Comparison of ENCODE assay signal across 18 mouse cellular contexts in the genomic region with DNA sequence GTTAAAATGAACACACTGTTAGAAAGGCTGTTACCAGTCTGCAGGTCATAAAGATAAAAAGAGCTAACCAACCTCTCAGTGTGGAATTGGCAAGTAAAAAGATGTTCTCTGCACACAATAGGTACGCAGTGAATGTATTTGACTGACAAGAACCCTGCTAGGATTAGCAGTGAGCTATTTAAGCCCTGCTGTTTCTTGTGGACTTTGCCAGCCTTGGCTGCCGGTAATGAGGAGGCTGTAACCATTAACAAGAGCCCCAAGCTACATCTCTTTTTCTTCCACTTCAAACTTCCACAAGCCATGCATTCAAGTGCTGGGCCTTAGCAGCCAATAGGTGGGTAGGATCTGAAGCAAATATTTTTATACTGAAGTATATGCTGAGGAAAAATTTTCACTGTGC.
DNase-seq lines count a peak whose midpoint lies in the region; ATAC-seq and TF ChIP-seq lines count a peak whose summit lies in the region.
"Had no signal": no experiment of that assay in that cellular context is flagged by ENCODE, and none has a peak within 500 bp of the region (broad histone marks: within the 10 kb centered on the region; RNA-seq: fewer than 3 reads in every experiment).

No protein-coding gene starts in this region.

- no peak overlapping the region for H3K4me2 ChIP-seq in forebrain, embryonic 11.5 days (ENCODE audit: low read depth, low read length, severe bottlenecking)
- H3K4me2 ChIP-seq in forebrain, embryonic 13.5 days = no peak overlapping the region
- no peak overlapping the region for H3K4me2 ChIP-seq in midbrain, embryonic 16.5 days (ENCODE audit: low read length)
- H3K4me2 ChIP-seq: embryonic facial prominence, embryonic 12.5 days; liver, embryonic 11.5 days; lung, embryonic 14.5 days had no signal

- no peak overlapping the region for H3K4me3 ChIP-seq in forebrain, embryonic 11.5 days (ENCODE audit: low read depth, low read length)
- no peak overlapping the region for H3K4me3 ChIP-seq in forebrain, embryonic 10.5 days
- no peak overlapping the region for H3K4me3 ChIP-seq in forebrain, embryonic 13.5 days
- no peak overlapping the region for H3K4me3 ChIP-seq in midbrain, embryonic 16.5 days (ENCODE audit: low read depth, low read length)
- no peak overlapping the region for H3K4me3 ChIP-seq in left cerebral cortex, adult 2 months
- H3K4me3 ChIP-seq: embryonic facial prominence, embryonic 12.5 days; gastrocnemius, adult 2 months had no signal

- peak; percentile 91 for ATAC-seq in forebrain, embryonic 11.5 days (replicated peaks; ENCODE audit: low FRiP score)
- ATAC-seq in forebrain, embryonic 13.5 days = peak; percentile 86
- ATAC-seq in midbrain, embryonic 16.5 days = peak; percentile 81
- ATAC-seq: inflammation-experienced regulatory T-cells, adult 6 months had no signal

- H3K4me1 ChIP-seq in forebrain, embryonic 11.5 days (replicated peaks; ENCODE audit: control insufficient read depth, insufficient read depth, low read length) = no peaks in the 10 kb centered on the region
- H3K4me1 ChIP-seq in forebrain, embryonic 10.5 days = peaks cover 7% of the 10 kb centered on the region
- peaks cover 12% of the 10 kb centered on the region; the same call in 1 of the 2 replicates for H3K4me1 ChIP-seq in forebrain, embryonic 13.5 days
- H3K4me1 ChIP-seq in midbrain, embryonic 16.5 days (ENCODE audit: control insufficient read depth, insufficient read depth, low read length) = no peaks in the 10 kb centered on the region
- H3K4me1 ChIP-seq: embryonic facial prominence, embryonic 12.5 days had no signal

- WGBS in forebrain, embryonic 11.5 days = 8% methylated on average over 2 of the region's 2 CpGs
- WGBS in forebrain, embryonic 10.5 days = 12% methylated on average over 2 of the region's 2 CpGs
- 2% methylated on average over 2 of the region's 2 CpGs for WGBS in forebrain, embryonic 13.5 days
- WGBS in midbrain, embryonic 16.5 days = 8% methylated on average over 2 of the region's 2 CpGs

- H3K27me3 ChIP-seq in forebrain, embryonic 11.5 days (ENCODE audit: control insufficient read depth, insufficient read depth, low read length) = no peaks in the 10 kb centered on the region
- H3K27me3 ChIP-seq in forebrain, embryonic 10.5 days (ENCODE audit: poor library complexity, severe bottlenecking) = no peaks in the 10 kb centered on the region
- no peaks in the 10 kb centered on the region for H3K27me3 ChIP-seq in forebrain, embryonic 13.5 days
- no peaks in the 10 kb centered on the region for H3K27me3 ChIP-seq in midbrain, embryonic 16.5 days (ENCODE audit: control insufficient read depth, insufficient read depth, low read depth, low read length)
- H3K27me3 ChIP-seq: embryonic facial prominence, embryonic 12.5 days had no signal

- H3K27ac ChIP-seq in forebrain, embryonic 11.5 days (ENCODE audit: low read depth, low read length) = no peak overlapping the region
- H3K27ac ChIP-seq in forebrain, embryonic 10.5 days = no peak overlapping the region
- H3K27ac ChIP-seq in forebrain, embryonic 13.5 days = peak overlapping the region; percentile 44; the same call in 1 of the 2 replicates
- H3K27ac ChIP-seq in midbrain, embryonic 16.5 days (ENCODE audit: low read length) = no peak overlapping the region
- H3K27ac ChIP-seq in left cerebral cortex, adult 2 months = no peak overlapping the region
- H3K27ac ChIP-seq: embryonic facial prominence, embryonic 12.5 days; gastrocnemius, adult 2 months; macrophage had no signal

- intact Hi-C loops in left cerebral cortex, adult 2 months (cut with DNase I) = loop anchor here (5.0 kb wide), 2 partner anchors 43 to 67 kb away; no protein-coding TSS in a partner anchor

- no peaks in the 10 kb centered on the region for H3K36me3 ChIP-seq in forebrain, embryonic 11.5 days (ENCODE audit: control insufficient read depth, insufficient read depth, low read length)
- H3K36me3 ChIP-seq in forebrain, embryonic 10.5 days (replicated peaks) = no peaks in the 10 kb centered on the region
- H3K36me3 ChIP-seq in forebrain, embryonic 13.5 days (ENCODE audit: poor library complexity, severe bottlenecking) = no peaks in the 10 kb centered on the region
- no peaks in the 10 kb centered on the region for H3K36me3 ChIP-seq in midbrain, embryonic 16.5 days (ENCODE audit: control insufficient read depth, insufficient read depth, low read length)
- H3K36me3 ChIP-seq: embryonic facial prominence, embryonic 12.5 days had no signal

- peak; percentile 56 for DNase-seq in forebrain, embryonic 11.5 days (ENCODE audit: low spot score)
- DNase-seq in forebrain, embryonic 10.5 days (ENCODE audit: extremely low spot score, low spot score) = no peak
- DNase-seq in kidney, postnatal 25 days = peak; percentile 8 to 44
- no peak for DNase-seq in kidney, postnatal 10 days
- no peak for DNase-seq in thymus, postnatal 0 days (ENCODE audit: low spot score)
- DNase-seq in left cerebral cortex, adult 2 months (ENCODE audit: extremely low spot score in 1 of 2, low spot score in 2 of 2) = no peak
- DNase-seq: cerebellum, postnatal 14 days; gastrocnemius, adult 2 months; heart, postnatal 14 days; lung, embryonic 14.5 days; right cerebral cortex, adult 18-20 months; thymus, postnatal 14 days had no signal

- no peak overlapping the region for H3K9ac ChIP-seq in forebrain, embryonic 11.5 days (ENCODE audit: low read length)
- H3K9ac ChIP-seq in forebrain, embryonic 13.5 days = no peak overlapping the region
- H3K9ac ChIP-seq in midbrain, embryonic 16.5 days (ENCODE audit: low read depth, low read length) = no peak overlapping the region
- H3K9ac ChIP-seq: embryonic facial prominence, embryonic 12.5 days; lung, embryonic 14.5 days had no signal

- no peak for TF ChIP-seq CTCF in left cerebral cortex, adult 2 months (IDR thresholded peaks at IDR 0.05)

- no peaks in the 10 kb centered on the region for H3K9me3 ChIP-seq in forebrain, embryonic 11.5 days (ENCODE audit: control insufficient read depth, low read length)
- H3K9me3 ChIP-seq in forebrain, embryonic 10.5 days = no peaks in the 10 kb centered on the region
- no peaks in the 10 kb centered on the region for H3K9me3 ChIP-seq in forebrain, embryonic 13.5 days (replicated peaks)
- H3K9me3 ChIP-seq in midbrain, embryonic 16.5 days (replicated peaks; ENCODE audit: control insufficient read depth, low read length, poor library complexity, severe bottlenecking) = no peaks in the 10 kb centered on the region
- H3K9me3 ChIP-seq: embryonic facial prominence, embryonic 12.5 days had no signal

Comparison
In these comparisons a context has a peak if more than half of its experiments do, and no peak if none do; other contexts are left out.
1. DNase-seq: peak in forebrain, embryonic 11.5 days (single experiment) and kidney, postnatal 25 days (2 of 2); none in forebrain, embryonic 10.5 days (single experiment), kidney, postnatal 10 days (single experiment), thymus, postnatal 0 days (single experiment) and left cerebral cortex, adult 2 months (0 of 2).
2. Peak in every context shown above with its lines, with median percentiles within 50 percentile points of each other: ATAC-seq.